Mouse (Mus musculus): Measurements from ENCODE around the gene Phf20. TPM values are rescaled to one million over a fixed set of nuclear protein-coding genes. Genes with fewer than 3 reads are reported as not detected.

Phf20 gene
- total RNA-seq, 1 experiment from 2014 or later, result 75.0 TPM

DNA sequence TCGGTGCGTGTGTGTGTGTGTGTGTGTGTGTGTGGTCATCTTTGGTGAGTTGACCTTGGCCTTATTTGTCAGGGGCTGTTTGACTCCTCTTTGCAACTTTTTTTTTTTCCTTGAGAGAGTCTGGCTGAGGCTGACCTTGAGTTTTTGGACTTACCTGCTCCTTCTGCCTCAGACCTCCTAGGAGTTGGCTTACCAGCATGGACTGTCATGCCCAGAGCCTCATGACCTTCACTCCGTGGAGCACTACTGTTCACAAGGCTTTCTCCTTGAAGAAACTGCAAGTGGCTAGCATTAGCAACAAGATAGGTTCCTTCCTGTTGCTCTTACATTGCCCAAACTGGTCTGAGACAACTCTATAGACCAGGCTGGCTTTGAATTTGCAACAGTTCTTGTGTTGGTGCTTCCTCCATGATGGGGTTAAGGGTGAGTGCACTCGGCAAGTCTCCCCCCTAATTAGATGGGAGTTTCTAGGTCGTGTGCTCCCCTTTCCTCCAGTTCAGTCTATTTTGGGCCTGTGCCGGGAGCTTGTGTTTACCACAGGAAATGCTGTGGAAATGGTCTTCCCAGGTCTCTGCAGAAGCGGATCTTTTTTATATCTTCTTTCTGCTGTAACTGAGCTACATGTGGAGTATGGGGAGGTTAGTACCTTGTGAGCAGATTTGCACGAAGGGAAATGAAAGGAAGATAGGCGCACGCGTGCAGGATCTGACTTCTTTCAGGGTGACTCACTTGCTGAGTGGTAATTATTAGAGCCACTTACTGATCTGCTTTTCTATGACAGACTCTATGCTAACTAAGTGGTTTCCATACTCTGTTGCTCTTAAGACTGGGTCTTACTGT lies 61.9 kb downstream of the Phf20 start:
- peak; percentile 26 for ATAC-seq (replicated peaks; ENCODE audit: low read depth, poor library complexity, severe bottlenecking)

GRCm38 (mm10) chr2:156260968-156261367 lies 64.7 kb downstream of the Phf20 start:
- no peak for ATAC-seq (replicated peaks; ENCODE audit: low read depth, poor library complexity, severe bottlenecking)

DNA sequence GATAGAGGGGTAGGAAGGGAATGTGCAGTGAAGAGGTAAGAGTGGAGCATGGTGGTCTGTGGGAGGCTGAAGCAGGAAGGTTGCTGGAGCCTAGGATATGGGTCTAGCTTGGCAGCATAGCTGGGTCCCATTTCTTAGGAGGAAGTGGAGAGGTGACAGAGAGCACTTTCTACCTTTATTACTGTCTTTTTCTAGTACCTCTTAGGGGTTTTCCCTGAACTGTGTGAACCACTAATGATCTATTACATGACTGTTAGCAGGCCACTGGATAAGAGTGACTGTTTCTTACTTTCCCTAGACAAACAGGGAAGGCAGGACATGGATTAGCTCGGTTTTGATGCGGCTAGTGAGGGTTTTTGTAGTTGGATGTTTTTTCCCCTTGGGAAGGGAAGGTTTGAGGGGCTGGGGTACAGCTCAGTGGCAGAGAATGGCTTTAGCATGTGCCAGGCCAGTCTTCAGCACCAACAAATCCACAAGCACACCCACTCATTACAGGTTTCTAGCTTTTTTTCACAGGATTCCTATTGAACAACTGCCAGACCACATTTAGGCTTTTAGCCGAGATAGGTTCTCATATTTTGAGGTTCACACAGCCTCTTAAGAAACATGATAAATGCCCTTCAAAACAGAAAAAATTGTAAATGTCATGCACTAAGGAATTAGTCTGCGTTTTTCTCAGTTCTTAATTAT lies 67.1 kb downstream of the Phf20 start:
- ATAC-seq (replicated peaks; ENCODE audit: low read depth, poor library complexity, severe bottlenecking), result peak; percentile 51; the same call in 1 of the 2 replicates

DNA sequence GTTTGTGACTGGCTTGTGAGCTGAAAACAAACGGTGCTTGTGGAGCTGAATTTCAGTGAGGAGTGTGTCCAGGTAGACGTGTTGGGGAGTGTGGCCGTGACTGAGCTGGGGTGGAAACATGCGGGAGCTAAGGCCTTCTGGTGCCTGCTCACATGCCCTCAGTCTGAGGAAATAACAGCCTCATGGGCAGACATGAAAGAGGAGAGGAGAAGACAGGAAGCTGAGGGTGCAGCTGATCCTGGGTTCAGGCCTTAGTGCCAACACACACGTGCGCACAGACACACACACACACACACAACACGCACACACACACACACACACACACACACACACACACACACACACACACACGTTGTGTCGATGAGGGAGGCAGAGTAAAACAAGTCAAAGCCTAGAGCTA lies 71.4 kb downstream of the Phf20 start:
- ATAC-seq (replicated peaks; ENCODE audit: low read depth, poor library complexity, severe bottlenecking), result no peak

DNA sequence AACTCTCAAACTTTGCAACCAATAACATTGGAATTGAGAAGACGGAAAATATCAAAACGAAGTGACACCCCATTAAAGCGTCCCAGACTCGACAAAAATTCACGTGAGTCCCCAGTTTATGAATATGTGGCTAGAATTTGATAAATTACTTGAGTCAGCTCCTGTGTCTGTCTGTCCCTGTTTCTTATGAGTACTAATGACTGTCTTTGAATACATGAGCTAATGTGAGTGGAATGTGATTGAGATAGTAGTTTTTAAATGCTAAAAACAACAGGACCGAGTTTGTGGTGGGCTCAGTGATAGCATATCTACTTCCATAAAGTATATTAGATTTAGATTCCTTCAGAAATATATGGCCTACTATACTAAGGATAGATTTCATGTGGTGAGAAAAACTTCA lies 76.3 kb downstream of the Phf20 start:
- no peak for ATAC-seq (replicated peaks; ENCODE audit: low read depth, poor library complexity, severe bottlenecking)

- ATAC-seq (replicated peaks; ENCODE audit: low read depth, poor library complexity, severe bottlenecking), result peak; percentile 99
These were observed 82.2 kb downstream of the Phf20 start for GRCm38 (mm10) chr2:156278226-156279017.

- ATAC-seq (replicated peaks; ENCODE audit: low read depth, poor library complexity, severe bottlenecking), result no peak
These were observed 85.0 kb downstream of the Phf20 start for GRCm38 (mm10) chr2:156281227-156281626.

DNA sequence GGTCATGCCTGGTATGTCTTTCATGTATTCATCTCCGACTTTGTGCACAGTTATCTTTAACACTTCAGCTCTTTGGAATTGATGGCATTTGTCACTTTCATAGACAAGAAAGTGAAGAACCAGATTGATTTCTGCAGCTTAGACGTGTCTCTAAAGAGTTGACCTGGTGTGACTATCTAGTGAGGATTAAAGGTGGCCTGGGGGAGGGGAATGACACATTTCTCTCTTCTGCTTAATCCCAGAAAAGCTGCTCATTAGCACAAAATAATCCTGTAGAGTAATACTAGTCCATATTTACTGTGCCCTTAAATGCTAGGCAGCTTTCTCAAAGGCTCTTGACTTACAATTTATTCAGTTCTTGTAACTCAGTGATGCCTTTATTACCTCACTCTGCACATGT lies 88.9 kb downstream of the Phf20 start:
- ATAC-seq (replicated peaks; ENCODE audit: low read depth, poor library complexity, severe bottlenecking), result no peak

GRCm38 (mm10) chr2:156286733-156287132 lies 90.5 kb downstream of the Phf20 start:
- ATAC-seq (replicated peaks; ENCODE audit: low read depth, poor library complexity, severe bottlenecking), result no peak

DNA sequence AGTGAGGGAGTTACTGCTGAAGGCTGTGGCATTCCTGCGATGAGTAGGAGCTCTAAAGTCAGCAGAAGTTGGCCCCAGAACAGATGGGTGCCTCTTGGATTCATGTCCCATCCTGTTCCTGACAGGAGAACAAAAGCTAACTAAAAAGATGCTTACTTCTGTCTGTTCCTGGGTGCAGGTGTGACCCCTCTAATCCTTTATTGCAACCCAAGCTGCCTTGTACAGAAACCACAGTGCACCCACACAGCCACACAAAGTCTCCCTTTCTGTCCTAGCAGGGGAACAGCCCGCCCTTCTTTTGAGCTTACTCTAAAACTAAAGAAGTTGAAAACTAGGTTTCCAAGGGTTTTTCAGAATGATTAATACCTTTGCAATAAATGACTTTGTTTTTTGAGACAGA lies 92.0 kb downstream of the Phf20 start:
- no peak for ATAC-seq (replicated peaks; ENCODE audit: low read depth, poor library complexity, severe bottlenecking)

DNA sequence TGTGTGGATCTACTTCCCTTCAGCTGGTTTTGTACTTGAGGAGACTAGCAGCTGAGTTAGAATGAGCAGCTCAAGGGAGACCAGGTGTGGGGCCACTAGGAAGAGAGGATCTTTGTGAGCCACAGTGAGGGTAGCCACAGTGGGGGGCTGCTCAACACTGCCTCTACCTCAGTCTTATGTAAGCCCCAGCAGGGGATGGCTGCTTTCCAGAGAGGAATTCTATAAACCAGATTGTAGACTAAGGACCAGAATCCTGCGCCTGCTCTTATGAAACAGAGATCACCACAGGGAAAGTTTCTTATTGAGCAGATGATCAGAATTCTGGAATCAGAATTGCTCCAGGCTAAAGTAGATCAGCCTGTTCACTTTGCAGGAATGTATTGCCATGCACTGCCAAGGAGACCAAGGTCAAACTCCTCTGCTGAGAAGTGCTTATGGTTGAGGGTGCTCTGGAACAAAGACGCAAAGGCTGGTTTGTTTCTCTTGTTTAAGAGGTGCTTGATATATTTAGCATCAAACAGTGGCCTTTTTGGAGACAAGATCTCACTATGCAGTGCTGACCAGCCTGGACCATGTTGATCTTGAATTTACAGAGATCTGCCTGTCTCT lies 93.4 kb downstream of the Phf20 start:
- no peak for ATAC-seq (replicated peaks; ENCODE audit: low read depth, poor library complexity, severe bottlenecking)

DNA sequence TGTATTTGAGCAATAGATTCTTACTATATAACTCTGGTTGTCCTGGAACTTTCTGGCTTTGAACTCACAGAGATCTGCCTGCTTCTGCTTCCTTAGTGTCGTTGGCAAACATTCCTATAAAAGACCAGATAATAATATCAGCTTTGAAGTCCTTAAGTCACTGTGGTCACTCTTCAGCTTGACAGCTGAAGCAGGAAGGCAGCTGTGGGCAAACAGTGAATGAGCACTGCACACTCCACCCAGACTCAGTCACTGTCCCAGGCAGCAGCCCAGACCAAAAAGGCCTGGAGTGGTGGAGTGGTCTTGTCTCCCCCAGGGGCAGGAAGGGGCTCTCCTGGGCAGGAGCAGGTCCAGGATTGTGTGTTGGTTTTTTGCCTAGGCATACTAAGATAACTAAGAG lies 95.7 kb downstream of the Phf20 start:
- no peak for ATAC-seq (replicated peaks; ENCODE audit: low read depth, poor library complexity, severe bottlenecking)

DNA sequence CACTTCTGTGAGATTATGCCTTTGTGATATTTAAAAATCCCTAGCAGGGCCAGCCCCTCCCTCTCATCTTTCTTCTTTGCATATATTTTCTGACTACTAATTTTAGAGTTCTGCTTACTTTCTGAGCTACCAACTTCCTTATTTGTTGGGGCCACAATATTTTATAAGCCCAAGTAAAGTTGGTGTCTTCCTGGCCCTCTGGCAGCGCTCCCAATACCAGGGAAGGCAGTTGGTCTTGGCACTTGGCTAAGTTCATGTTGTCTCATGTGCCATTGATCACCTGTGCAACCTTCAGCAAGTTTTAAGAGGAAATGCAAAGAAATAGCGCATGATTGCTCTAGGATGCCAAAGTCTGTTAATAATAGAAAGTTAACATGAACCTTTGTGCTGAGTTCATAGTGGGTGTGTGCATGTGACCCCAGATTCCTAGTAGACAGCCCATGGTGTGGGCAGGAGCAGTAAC lies 99.4 kb downstream of the Phf20 start:
- 0 out of 2 replicates have a peak, but pooled peaks have one; percentile 30 for ATAC-seq (replicated peaks; ENCODE audit: low read depth, poor library complexity, severe bottlenecking)

- no peak for ATAC-seq (replicated peaks; ENCODE audit: low read depth, poor library complexity, severe bottlenecking)
These were observed 99.9 kb downstream of the Phf20 start for GRCm38 (mm10) chr2:156296190-156296589.

DNA sequence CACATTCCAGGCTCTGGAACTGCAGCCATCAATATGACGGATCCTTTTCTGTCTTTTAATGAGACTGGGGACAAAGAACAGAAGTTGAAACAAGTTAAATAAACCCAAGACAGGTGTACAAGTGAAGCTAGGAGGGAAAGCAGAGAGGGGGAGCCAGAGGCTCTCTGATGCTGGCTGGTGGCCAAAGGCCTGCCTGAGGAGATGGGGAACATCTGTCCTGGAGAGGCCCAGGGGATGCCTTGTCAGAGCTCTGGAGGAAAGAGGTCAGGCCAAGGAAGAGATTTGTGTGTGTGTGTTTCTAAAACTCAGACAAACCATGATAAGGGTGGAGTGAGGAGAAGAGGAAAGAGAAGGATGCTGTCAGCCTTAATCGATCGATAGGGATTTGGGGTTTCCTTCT lies 101.4 kb downstream of the Phf20 start:
- ATAC-seq (replicated peaks; ENCODE audit: low read depth, poor library complexity, severe bottlenecking), result no peak

DNA sequence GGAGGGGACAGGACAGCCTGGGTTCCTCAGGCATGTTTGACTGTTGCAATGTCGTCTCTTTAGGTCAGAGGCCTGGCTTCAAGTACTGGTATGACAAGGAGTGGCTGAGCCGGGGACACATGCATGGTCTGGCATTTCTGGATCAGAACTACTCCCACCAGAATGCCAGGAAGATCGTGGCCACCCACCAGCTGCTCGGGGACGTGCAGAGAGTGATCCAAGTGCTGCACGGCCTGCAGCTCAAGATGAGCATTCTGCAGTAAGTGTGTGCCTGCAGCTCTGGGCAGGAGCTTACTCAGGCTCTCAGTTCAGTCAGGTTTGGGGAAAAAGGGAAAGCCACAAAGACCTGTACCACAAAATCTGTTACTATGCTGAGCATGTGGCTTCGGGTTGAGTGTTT lies 102.2 kb downstream of the Phf20 start:
- no peak for ATAC-seq (replicated peaks; ENCODE audit: low read depth, poor library complexity, severe bottlenecking)

- no peak for ATAC-seq (replicated peaks; ENCODE audit: low read depth, poor library complexity, severe bottlenecking)
These were observed 105.8 kb downstream of the Phf20 start for GRCm38 (mm10) chr2:156302063-156302462.

GRCm38 (mm10) chr2:156304351-156304750 lies 108.1 kb downstream of the Phf20 start:
- no peak for ATAC-seq (replicated peaks; ENCODE audit: low read depth, poor library complexity, severe bottlenecking)

GRCm38 (mm10) chr2:156305818-156306217 lies 109.6 kb downstream of the Phf20 start:
- ATAC-seq (replicated peaks; ENCODE audit: low read depth, poor library complexity, severe bottlenecking), result peak; percentile 82

DNA sequence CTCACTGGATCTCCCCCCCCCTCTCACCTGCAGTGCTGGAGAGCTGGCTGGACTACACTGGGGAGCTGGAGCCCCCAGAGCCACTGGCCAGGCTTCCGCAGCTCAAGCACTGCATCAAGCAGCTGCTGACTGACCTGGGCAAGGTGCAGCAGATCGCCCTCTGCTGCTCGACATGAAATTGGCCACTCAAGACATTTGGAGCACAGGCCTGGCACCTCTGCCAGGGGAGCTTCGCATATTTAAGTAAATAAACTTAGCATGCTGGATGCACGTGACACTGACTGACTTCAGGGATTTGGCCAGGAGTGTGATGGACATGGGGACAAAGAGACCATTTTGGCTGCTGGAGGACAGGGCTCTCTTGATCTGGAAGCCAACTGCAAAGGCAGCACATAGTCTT lies 111.0 kb downstream of the Phf20 start:
- ATAC-seq (replicated peaks; ENCODE audit: low read depth, poor library complexity, severe bottlenecking), result no peak
